Mouse (Mus musculus): ENCODE measurements around the gene Kdm5b. TPM values are rescaled to one million over a fixed set of nuclear protein-coding genes. Genes with fewer than 3 reads are reported as not detected.
A peak's percentile ranks its signal among the peaks of the same experiment; 100 is the strongest.

Gene Kdm5b
- total RNA-seq, 1 experiment from 2014 or later = 55.4 TPM

DNA sequence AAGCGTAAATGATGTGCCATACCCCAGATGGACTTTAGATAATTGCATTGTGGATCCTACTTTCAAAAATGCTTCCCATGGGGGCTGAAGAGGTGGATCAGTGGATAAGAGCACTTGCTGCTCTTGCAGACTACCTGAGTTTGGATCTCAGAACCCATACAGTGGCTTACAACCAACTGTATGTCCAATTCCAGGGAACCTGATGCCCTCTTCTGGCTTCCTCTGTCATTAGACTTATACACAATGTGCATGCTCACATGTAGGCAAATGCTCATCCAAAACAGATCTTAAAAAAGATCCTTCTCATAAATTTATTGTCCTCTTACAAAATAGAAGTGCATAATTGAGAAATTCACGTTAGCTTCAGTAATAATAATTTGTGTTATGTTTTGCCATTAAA is 31.8 kb downstream of the Kdm5b start:
- no peak for DNase-seq

DNA sequence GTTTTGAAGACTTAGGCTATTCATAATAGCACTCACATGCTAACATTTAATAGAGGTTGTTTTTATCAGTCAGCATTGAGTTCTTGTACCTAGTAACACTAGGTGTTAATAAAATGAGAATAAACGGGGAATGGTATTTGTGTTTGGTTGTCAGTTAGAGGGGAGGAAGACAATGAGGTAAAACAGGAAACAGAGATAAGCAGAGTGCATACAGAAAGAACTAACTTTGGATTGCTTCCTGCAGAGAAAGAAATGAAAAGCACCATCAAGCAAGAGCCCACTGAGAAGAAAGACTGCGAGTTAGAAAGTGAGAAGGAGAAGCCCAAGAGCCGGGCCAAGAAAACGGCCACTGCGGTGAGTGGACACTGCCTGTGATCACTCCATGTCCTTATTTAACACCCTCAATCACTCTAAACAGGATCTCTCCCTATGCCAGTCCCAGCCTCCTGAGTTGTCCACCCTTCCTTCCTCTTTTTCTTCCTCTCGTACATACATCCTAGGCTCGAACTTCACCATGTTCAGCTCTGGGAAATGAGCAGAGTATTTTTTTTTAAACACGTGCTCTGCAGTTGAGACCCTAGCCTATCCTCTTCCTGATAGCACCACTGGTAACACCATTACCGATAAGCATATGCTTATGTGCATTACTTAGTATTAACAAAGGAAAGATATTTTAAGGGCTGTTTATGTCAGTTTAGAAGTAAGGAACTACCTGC is 37.5 kb downstream of the Kdm5b start:
- no peak for DNase-seq

GRCm38 (mm10) chr1:134604086-134604485 is 44.1 kb downstream of the Kdm5b start:
- no peak for DNase-seq

- DNase-seq = no peak
Measured at GRCm38 (mm10) chr1:134605670-134606069, 45.7 kb downstream of the Kdm5b start.

- DNase-seq = no peak
Measured at GRCm38 (mm10) chr1:134606381-134606780, 46.4 kb downstream of the Kdm5b start.

- DNase-seq = no peak
Measured at GRCm38 (mm10) chr1:134607279-134607678, 47.3 kb downstream of the Kdm5b start.

GRCm38 (mm10) chr1:134609172-134609571 is 49.2 kb downstream of the Kdm5b start:
- no peak for DNase-seq

- no peak for DNase-seq
Measured at GRCm38 (mm10) chr1:134614554-134614953, 54.6 kb downstream of the Kdm5b start.

DNA sequence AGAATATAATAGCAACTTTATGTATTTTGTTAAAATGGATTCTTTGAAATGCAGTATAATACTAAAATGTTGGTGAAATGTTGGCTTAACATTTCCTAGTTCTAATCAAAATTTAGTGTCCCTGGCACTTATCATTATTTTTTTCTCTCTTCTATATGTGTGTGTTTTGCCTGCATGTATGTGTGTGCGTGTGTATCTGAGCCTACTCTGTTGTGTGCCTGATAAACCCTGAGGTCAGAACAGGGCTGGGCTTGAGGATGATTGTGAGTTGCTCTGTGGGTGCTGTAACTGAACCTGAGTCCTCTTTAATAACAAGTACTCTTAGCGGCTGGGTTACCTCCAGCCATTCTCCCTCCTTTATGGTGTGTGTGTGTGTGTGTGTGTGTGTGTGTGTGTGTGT is 55.0 kb downstream of the Kdm5b start:
- DNase-seq = no peak

DNA sequence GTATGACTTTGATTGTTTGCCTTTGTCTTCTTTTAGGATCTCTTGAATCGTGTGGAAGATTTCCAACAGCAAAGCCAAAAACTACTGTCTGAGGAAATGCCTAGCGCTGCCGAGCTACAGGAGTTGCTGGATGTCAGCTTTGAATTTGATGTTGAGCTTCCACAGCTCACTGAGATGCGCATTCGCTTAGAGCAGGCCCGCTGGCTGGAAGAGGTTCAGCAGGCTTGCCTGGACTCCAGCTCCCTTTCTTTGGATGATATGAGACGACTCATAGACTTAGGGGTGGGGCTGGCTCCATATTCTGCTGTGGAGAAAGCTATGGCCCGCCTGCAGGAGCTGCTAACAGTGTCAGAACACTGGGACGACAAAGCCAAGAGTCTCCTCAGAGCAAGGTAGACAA is 57.7 kb downstream of the Kdm5b start:
- DNase-seq = no peak

GRCm38 (mm10) chr1:134625325-134625724 is 65.4 kb downstream of the Kdm5b start:
- no peak for DNase-seq

DNA sequence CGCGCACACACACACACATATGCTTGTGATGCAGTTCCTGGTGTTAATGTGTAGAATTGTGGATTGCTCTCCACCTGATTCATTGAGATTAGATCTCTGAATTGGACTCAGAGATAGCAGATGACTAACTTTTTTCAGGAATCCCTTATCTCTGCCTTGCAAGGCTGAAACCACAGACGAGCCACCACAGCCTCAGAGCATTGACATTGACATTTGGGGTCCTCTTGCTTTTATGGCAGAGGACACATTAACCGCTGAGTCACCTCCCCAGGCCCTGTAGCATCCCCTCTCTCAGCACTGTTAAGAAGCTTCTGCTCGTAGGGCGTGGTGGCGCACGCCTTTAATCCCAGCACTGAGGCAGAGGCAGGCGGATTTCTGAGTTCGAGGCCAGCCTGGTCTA is 69.5 kb downstream of the Kdm5b start:
- DNase-seq = peak; percentile 18

DNA sequence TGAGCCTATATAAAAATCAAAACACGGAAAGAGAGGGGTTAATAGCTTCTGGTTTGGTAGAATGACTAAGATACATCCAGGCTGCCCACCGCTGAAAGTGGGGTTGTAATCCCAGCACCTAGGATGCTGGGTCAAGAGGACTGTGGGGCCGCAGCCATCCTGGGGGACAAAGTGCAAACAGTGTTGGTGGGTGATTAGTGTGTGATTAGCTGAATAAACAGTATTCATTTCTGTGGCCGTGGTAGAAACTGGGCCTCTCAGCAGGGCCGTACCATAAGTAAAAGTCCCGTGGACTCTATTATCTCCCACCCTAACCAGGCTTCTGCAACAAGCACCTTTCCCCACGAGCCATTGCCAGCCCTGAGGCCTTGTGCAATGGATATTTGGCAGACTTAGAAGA is 74.3 kb downstream of the Kdm5b start:
- no peak for DNase-seq

DNA sequence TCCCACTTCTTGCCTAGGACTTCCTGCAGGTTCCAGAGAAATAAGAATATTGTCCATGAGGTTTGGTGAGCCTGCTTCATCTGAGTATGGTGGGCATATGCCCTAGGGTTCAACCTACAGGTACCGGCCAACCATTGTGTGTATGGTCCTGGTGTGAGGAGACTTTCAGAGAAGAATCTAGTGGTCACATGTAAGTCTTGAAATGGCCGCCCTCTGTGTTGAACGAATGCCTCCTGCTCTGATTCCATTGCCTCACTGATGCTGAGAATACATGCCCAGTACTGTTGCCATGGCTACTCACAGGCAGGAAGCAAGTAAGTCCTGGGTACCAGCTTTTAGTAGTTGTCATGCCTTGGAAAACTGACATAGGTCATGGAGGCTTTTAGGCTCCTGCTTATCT is 76.3 kb downstream of the Kdm5b start:
- no peak for DNase-seq

- DNase-seq = peak; percentile 32
Measured at GRCm38 (mm10) chr1:134636684-134637083, 76.7 kb downstream of the Kdm5b start.

DNA sequence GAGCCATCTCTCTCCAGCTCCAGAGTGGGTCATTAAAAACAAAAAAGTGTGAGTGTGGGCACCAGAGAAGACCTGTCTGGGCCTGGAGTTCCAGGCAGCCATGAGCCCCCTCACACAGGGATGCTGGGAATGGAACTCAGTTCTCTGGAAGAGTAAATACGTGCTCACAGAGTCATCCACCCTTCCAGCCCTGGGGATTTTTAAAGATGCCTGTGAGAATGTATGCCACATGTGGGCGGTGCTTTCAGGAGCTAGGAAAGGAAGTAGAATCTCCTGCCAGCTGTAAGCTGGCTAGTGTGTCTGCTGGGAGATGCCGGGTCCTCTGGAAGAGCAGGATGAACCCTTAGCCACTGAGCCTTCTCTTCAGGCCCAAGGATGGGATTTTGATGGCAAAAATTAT is 78.1 kb downstream of the Kdm5b start:
- DNase-seq = no peak

DNA sequence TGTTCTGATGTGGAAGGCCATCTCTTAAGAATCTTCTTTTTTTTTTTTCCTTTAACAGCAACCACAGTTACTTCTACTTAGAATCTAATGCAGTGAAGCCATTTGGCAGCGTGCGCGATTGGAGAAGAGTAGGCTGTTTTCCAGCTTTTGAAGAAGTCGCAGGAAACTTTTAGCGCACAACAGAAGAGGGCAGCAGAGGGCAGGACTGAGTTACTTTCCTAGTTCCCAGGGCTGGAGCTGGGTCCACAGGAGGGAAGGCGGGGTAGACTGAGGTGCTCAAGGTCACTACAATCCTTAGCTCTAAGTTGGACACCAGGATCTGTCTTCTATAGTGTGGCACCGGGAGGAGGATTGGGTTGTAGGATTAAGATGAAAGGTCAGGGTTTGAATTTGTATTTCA is 78.6 kb downstream of the Kdm5b start:
- peak; percentile 41 for DNase-seq

GRCm38 (mm10) chr1:134639460-134639859 is 79.5 kb downstream of the Kdm5b start:
- DNase-seq = no peak

GRCm38 (mm10) chr1:134641507-134641906 is 81.5 kb downstream of the Kdm5b start:
- DNase-seq = no peak

GRCm38 (mm10) chr1:134643702-134644101 is 83.7 kb downstream of the Kdm5b start:
- no peak for DNase-seq

- DNase-seq = no peak
Measured at GRCm38 (mm10) chr1:134645408-134646200, 85.6 kb downstream of the Kdm5b start.

GRCm38 (mm10) chr1:134646261-134646962 is 86.4 kb downstream of the Kdm5b start, which contains the start of gene Syt2:
Syt2 (plus strand) TSS chr1:134646677.
- DNase-seq = peak; percentile 51

DNA sequence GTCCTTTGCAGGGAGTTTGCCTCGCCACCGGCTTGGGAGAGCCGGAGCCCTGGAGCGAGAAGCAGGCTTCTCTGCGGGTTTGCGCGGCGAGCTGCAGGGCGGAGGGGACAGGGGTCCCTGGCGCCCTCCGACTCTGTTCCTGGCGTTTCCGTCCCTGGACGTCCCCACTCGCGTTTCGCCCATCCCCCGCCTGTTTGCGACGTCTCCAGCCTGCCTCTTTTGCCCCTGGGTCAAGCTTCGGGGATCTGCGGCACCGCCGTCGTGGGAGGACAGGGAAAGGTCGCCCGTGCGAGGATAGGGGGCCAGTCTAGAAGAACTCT is 87.0 kb downstream of the Kdm5b start:
- DNase-seq = no peak

Data from adrenal gland, postnatal 25 days (tissue).